Mouse (Mus musculus): ENCODE results near the gene Ramac. TPM values are rescaled to one million over a fixed set of nuclear protein-coding genes. Genes with fewer than 3 reads are reported as not detected.
A peak's percentile ranks its signal among the peaks of the same experiment; 100 is the strongest.

Ramac gene
- 10 to 100 TPM; 53.7 to 54.1 TPM for total RNA-seq (2021)
- long read RNA-seq, experiment 1, transcript Ramac-201 (3 exons, 1,452 nt): major isoform, 73 of 88 reads
- long read RNA-seq, experiment 1, partial matches to known transcripts: 13 of 88 reads
- long read RNA-seq, experiment 1, other reads (novel, unspliced or antisense): 1 of 88 reads
- long read RNA-seq, experiment 2, transcript Ramac-201 (3 exons, 1,452 nt): major isoform, 80 of 92 reads
- long read RNA-seq, experiment 2, partial matches to known transcripts: 11 of 92 reads
- long read RNA-seq, experiment 2, other reads (novel, unspliced or antisense): 1 of 92 reads

GRCm38 (mm10) chr7:81762180-81763109, at the start of gene Ramac:
Gene Ramac, plus strand, starts transcription at chr7:81762925.
- DNase-seq (ENCODE audit: low spot score in 2 of 2): peak; percentile 59 to 78

- DNase-seq (ENCODE audit: low spot score in 2 of 2): no peak
These were observed 44.1 kb upstream of the Ramac start for GRCm38 (mm10) chr7:81718657-81719056.

- DNase-seq (ENCODE audit: low spot score in 2 of 2): no peak
These were observed 43.5 kb upstream of the Ramac start for GRCm38 (mm10) chr7:81719216-81719661.

- no peak for DNase-seq (ENCODE audit: low spot score in 2 of 2)
These were observed 41.5 kb upstream of the Ramac start for GRCm38 (mm10) chr7:81721271-81721670.

GRCm38 (mm10) chr7:81723851-81724250, 38.9 kb upstream of the Ramac start:
- no peak for DNase-seq (ENCODE audit: low spot score in 2 of 2)

GRCm38 (mm10) chr7:81725986-81726727, 36.6 kb upstream of the Ramac start:
- DNase-seq (ENCODE audit: low spot score in 2 of 2): no peak

GRCm38 (mm10) chr7:81726728-81727005, 36.1 kb upstream of the Ramac start:
- DNase-seq (ENCODE audit: low spot score in 2 of 2): no peak

GRCm38 (mm10) chr7:81727716-81728115, 35.0 kb upstream of the Ramac start:
- no peak for DNase-seq (ENCODE audit: low spot score in 2 of 2)

GRCm38 (mm10) chr7:81729787-81730186, 32.9 kb upstream of the Ramac start:
- no peak for DNase-seq (ENCODE audit: low spot score in 2 of 2)

GRCm38 (mm10) chr7:81731181-81731651, 31.5 kb upstream of the Ramac start:
- DNase-seq (ENCODE audit: low spot score in 2 of 2): no peak

GRCm38 (mm10) chr7:81732183-81733089, 30.3 kb upstream of the Ramac start:
- DNase-seq (ENCODE audit: low spot score in 2 of 2): no peak

GRCm38 (mm10) chr7:81735300-81736048, 27.3 kb upstream of the Ramac start:
- DNase-seq (ENCODE audit: low spot score in 2 of 2): no peak

- no peak for DNase-seq (ENCODE audit: low spot score in 2 of 2)
These were observed 23.9 kb upstream of the Ramac start for GRCm38 (mm10) chr7:81738720-81739385.

- DNase-seq (ENCODE audit: low spot score in 2 of 2): no peak
These were observed 22.7 kb upstream of the Ramac start for GRCm38 (mm10) chr7:81740010-81740409.

GRCm38 (mm10) chr7:81744145-81744544, 18.6 kb upstream of the Ramac start:
- no peak for DNase-seq (ENCODE audit: low spot score in 2 of 2)

- DNase-seq (ENCODE audit: low spot score in 2 of 2): no peak
These were observed 14.8 kb upstream of the Ramac start for GRCm38 (mm10) chr7:81747956-81748355.

- no peak for DNase-seq (ENCODE audit: low spot score in 2 of 2)
These were observed 553 bp downstream of the Ramac start for GRCm38 (mm10) chr7:81763110-81763845.

GRCm38 (mm10) chr7:81772786-81773539, 10.2 kb downstream of the Ramac start:
- no peak for DNase-seq (ENCODE audit: low spot score in 2 of 2)
